Mouse (Mus musculus) liver, embryonic 14.5 days (tissue): ENCODE results near the gene Dip2a.

Source experiments
- CTCF ChIP-seq: IDR thresholded peaks from 2 replicates; pipeline ENCODE4 v1.5.1; 2016; ENCODE audit warnings: antibody characterized with exemption, low read depth, control low read depth
- EP300 ChIP-seq: IDR thresholded peaks from 2 replicates; pipeline ENCODE4 v1.6.1; 2016; ENCODE audit warnings: antibody characterized with exemption, low read depth

DNA sequence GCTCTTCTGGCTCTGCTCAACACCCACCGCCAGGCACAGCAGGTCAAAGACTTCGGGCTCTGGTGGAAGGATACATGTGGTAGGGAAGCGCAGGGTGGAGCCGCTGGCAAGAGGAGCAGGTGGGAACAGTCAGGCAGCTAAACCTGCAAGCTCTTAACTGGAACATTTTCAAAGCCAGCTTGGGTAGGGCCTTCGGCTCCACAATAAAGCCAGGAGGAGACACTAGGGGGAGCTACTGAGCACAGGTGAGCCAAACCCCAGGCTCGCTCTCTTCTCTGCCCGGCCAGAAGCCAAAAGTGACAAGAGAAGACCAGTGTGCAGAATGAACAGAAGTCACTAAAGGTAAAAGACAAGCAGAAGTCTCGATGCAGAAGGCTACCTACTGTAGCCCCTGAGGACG lies 46.7 kb upstream of the Dip2a start:
- TF ChIP-seq CTCF, result peak; percentile 76
- TF ChIP-seq EP300, result no peak
